Mouse (Mus musculus) liver, embryonic 14.5 days (tissue): ENCODE measurements around the gene Shkbp1. TPM values are rescaled to one million over a fixed set of nuclear protein-coding genes. Genes with fewer than 3 reads are reported as not detected.
A peak's percentile ranks its signal among the peaks of the same experiment; 100 is the strongest.

Experiments
- ATAC-seq: fragments of 200-750 bp; cut with Nextera tagmentation; 2 replicates; pipeline ENCODE4 v1.8.0; 2017; ENCODE audit warnings: moderate number of reproducible peaks, mild to moderate bottlenecking, moderate library complexity; ENCODE audit not compliant: insufficient read depth
- DNase-seq, 3 experiments: peaks; one replicate each; pipeline ENCODE4 v3.0.0-alpha.2; 2012 to 2013; ENCODE audit warnings: low read depth in 3 of 3, low spot score in 3 of 3
- H3K27ac ChIP-seq: fragments of 300-500 bp; sonication (generic); 2 replicates; pipeline ENCODE4 v1.5.1; 2014; ENCODE audit warnings: moderate library complexity, mild to moderate bottlenecking, control low read depth, inconsistent platforms
- H3K27me3 ChIP-seq: fragments of 300-500 bp; sonication (generic); 2 replicates; pipeline ENCODE4 v1.6.1; 2014; ENCODE audit warnings: mild to moderate bottlenecking, low read length, moderate library complexity; ENCODE audit not compliant: control insufficient read depth, insufficient read depth
- H3K36me3 ChIP-seq: fragments of 300-500 bp; sonication (generic); replicated peaks from 2 replicates; pipeline ENCODE4 v1.6.1; 2014; ENCODE audit warnings: low read depth; ENCODE audit not compliant: control insufficient read depth, insufficient read depth
- H3K4me1 ChIP-seq, 2 experiments: fragments of 200-500 bp in 1 of 2; fragments of 300-500 bp in 1 of 2; sonication (generic) in 1 of 2; replicated peaks; 2 replicates each; pipeline ENCODE4 v1.6.1; 2012 to 2014; ENCODE audit warnings: antibody characterized with exemption in 1 of 2, inconsistent platforms in 1 of 2, low read length in 1 of 2; ENCODE audit not compliant: control insufficient read depth in 2 of 2, insufficient read depth in 2 of 2
- H3K4me2 ChIP-seq: fragments of 300-500 bp; sonication (generic); 2 replicates; pipeline ENCODE4 v1.6.1; 2014; ENCODE audit warnings: low read depth, mild to moderate bottlenecking, control low read depth, moderate library complexity
- H3K4me3 ChIP-seq, 2 experiments: fragments of 200-500 bp in 1 of 2; fragments of 300-500 bp in 1 of 2; sonication (generic) in 1 of 2; 2 replicates each; pipeline ENCODE4 v1.5.1; 2012 to 2014; ENCODE audit warnings: low read depth in 2 of 2, low read length in 2 of 2, mild to moderate bottlenecking in 2 of 2, control low read depth in 1 of 2, inconsistent platforms in 1 of 2, moderate library complexity in 1 of 2; ENCODE audit not compliant: insufficient read depth in 1 of 2
- H3K9ac ChIP-seq: fragments of 300-500 bp; sonication (generic); replicated peaks from 2 replicates; pipeline ENCODE4 v1.6.1; 2014; ENCODE audit warnings: mild to moderate bottlenecking, control low read depth, moderate library complexity
- H3K9me3 ChIP-seq: fragments of 300-500 bp; sonication (generic); 2 replicates; pipeline ENCODE4 v1.6.1; 2016; ENCODE audit warnings: low read length, mixed read lengths; ENCODE audit not compliant: control insufficient read depth
- CTCF ChIP-seq: IDR thresholded peaks from 2 replicates; pipeline ENCODE4 v1.5.1; 2016; ENCODE audit warnings: antibody characterized with exemption, low read depth, control low read depth
- EP300 ChIP-seq: IDR thresholded peaks from 2 replicates; pipeline ENCODE4 v1.6.1; 2016; ENCODE audit warnings: antibody characterized with exemption, low read depth
- WGBS: fragments of 180-500 bp; shearing (Covaris S2); extraction: QIAGEN DNeasy Blood & Tissue Kit; methylation state at CpG from one replicate; pipeline ENCODE4 v1.1.7; 2014; ENCODE audit not compliant: insufficient replicate concordance; 5-methylcytosine and 5-hydroxymethylcytosine counted together
- polyA plus RNA-seq, 2 experiments: library from polyadenylated mRNA; depleted of rRNA in 1 of 2; stranded (reverse) in 1 of 2; unstranded in 1 of 2; fragments of >200 nt; fragmentation: Nextera tagmentation in 1 of 2; extraction: Ambion mirVana in 1 of 2; gene quantifications; 2 replicates each; pipeline versions ENCODE4 v1.2.1 to v1.2.3; 2012 to 2014

Gene Shkbp1
- polyA plus RNA-seq, 2 experiments: 11.8 to 19.1 TPM

DNA sequence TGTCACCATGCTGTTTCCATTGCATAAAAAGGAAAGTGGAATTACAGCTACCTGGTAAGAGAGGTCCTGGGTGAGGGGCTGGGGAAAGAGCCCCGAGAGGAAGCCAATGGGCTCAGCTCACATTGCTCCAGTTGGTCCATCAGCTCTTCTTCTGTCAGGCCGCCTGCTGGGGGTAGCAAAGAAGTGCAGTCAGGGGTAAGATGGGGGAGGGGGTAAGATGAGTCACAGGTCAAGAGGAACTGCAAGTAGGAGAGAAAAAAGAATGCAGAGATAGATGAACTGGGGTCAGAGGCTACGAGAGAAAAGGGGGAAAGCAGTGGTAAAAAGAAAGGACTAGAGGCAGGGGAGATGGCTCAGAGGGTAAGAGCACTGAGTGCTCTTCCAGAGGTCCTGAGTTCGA, 13.2 kb downstream of the Shkbp1 start:
- Histone ChIP-seq H3K9me3 (no peaks in the 10 kb centered on the region), H3K9ac (no peak overlapping the region), H3K27ac (no peak overlapping the region), H3K4me3 (no peak overlapping the region), H3K4me2 (no peak overlapping the region), H3K36me3 (no peaks in the 10 kb centered on the region), H3K27me3 (peaks cover 21% of the 10 kb centered on the region), H3K4me1 (no peaks in the 10 kb centered on the region)
- ATAC-seq (no peak), DNase-seq (no peak)
- TF ChIP-seq EP300 (no peak), CTCF (peak; percentile 52)
- WGBS: 34% methylated on average over 4 of the region's 4 CpGs

DNA sequence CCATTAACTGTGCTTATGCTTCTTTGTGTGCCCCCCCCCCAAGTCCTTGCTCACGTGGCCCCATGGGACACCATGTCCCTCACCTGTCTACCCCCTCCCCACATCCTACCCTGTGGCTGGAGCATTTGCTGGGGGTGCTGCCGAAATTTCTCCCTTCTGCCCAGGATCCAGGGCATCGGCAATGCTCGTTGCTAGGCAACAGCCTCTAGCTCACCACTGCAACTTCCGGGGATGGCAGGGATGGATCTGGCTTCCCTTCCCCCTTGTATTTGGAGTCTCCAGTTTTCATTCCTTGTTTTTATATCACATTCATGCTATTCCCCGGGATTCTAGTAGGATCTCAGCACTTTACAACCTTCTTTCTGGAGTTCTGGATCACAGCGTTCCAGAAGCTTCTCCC, 16.3 kb downstream of the Shkbp1 start:
- H3K4me2 ChIP-seq: no peak overlapping the region
- H3K36me3 ChIP-seq: no peaks in the 10 kb centered on the region
- no peak for ATAC-seq
- no peak overlapping the region for H3K27ac ChIP-seq
- 27% methylated on average over 7 of the region's 7 CpGs for WGBS
- H3K27me3 ChIP-seq: peaks cover 52% of the 10 kb centered on the region
- DNase-seq: no peak
- no peaks in the 10 kb centered on the region for H3K4me1 ChIP-seq
- H3K9ac ChIP-seq: no peak overlapping the region
- no peaks in the 10 kb centered on the region for H3K9me3 ChIP-seq
- no peak overlapping the region for H3K4me3 ChIP-seq
- TF ChIP-seq EP300 (no peak), CTCF (no peak)

DNA sequence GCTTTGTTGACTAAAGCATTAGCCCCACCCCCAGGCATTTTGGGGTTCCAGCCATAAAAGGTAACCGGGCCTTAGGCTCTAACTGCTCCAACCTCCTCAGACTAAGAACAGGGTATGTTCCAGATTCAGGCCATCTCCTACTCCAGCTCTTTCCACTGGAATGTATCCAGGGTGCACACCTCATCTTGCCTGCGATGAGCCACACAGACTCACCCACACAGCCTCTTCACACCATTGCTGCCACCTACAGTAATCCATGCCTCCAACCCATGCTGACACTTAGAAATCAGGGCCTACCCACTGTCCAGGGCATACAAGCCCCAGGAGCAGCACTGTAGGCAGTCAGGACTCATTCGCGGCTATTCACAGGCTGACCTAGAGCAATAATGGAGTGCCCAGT, 16.7 kb downstream of the Shkbp1 start:
- H3K4me3 ChIP-seq: no peak overlapping the region
- H3K27me3 ChIP-seq: peaks cover 56% of the 10 kb centered on the region
- no peaks in the 10 kb centered on the region for H3K4me1 ChIP-seq
- 59% methylated on average over 4 of the region's 4 CpGs for WGBS
- no peak overlapping the region for H3K9ac ChIP-seq
- ATAC-seq (no peak), DNase-seq (no peak)
- no peaks in the 10 kb centered on the region for H3K9me3 ChIP-seq
- H3K36me3 ChIP-seq: no peaks in the 10 kb centered on the region
- no peak overlapping the region for H3K27ac ChIP-seq
- H3K4me2 ChIP-seq: no peak overlapping the region
- TF ChIP-seq EP300: no peak
- TF ChIP-seq CTCF: no peak

DNA sequence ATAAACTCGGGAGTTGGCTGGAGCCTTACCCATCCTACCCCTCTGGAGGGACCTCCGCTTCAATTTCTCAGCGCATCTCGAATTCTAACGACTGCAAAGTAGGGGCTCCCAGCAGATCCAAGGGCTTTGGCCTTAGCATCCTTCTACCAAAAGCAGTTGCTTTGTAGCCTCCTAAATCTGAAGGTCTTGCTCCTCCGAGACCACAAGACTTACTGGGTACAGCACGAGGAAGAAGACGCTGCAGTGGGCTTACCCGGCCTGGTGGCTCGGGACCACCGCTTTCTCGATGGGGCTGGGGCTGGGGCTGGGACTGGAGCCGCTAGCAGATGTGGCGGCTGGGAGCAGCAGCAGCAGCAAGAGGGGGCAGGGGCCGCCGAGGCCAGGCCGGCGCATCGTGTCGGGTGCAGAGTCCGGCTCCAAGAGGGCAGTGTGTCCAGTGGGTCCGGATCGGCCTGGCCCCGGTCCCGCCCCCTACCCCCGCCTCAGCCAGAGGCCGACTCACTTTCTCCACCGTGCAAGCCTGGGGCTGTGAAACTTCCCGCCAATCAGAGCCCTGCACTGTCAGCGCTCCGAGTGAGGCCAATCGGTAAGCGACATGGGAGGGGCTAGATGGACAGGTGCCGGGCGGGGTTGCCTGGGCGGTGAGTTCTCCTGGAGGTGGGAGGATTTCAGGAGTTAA, 18.5 kb downstream of the Shkbp1 start, which contains the start of gene Ltbp4:
Ltbp4 (minus strand) TSS at position 518 of the 679 bp plus-strand sequence.
- Histone ChIP-seq H3K4me1 (no peaks in the 10 kb centered on the region), H3K36me3 (no peaks in the 10 kb centered on the region), H3K4me2 (peak within 1 kb of the TSS; percentile 45), H3K27me3 (peaks cover 74% of the 10 kb centered on the region), H3K9ac (no peak within 1 kb of the TSS), H3K27ac (no peak within 1 kb of the TSS), H3K9me3 (no peaks in the 10 kb centered on the region), H3K4me3 (no peak within 1 kb of the TSS)
- ATAC-seq (peak; percentile 72), DNase-seq (peak in 1 of 3 experiments; percentile 27)
- 1% methylated on average over 36 of the region's 36 CpGs for WGBS
- TF ChIP-seq EP300 (no peak), CTCF (no peak)

DNA sequence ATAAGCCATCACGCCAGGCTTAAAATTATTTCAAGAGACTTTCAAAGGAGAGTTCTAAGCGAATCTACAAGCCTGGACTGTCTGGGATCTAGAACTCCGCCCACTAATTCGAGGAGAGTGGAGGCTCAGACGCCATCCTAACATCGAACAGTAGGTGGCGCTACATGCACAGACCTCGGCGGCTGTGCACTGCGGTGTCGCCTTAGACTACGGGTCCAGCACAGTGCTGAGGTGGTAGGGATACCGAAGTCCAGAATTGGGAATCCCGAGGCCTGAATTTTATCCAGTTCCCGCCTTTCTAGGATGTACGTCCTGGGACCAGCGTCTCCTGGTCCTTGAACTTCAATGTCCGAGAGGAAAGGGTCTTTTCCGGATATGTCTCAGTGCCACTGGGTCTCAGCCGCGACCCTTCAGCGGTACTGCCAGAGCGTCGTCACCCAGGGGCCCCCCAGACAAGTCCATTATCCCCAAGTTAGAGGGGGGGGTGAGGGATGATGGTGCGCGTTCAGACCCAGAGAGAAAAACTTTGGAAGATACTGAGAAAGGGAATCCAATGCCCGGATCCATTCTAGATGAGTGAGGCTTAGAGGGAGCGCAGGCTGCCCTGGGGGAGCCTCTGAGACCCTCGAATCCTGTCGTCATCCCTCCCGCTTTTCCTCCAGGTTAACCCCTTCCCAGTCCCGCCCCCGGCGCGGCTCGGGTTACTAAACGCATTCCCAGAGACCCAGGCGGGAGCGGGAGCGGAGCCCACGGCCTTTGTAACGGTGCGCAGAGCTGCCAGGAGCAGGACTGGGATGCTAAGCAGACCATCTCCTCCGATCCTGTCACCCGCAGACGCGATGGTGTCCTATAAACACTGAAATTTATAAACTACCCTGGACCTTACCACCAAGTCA, 19.6 kb downstream of the Shkbp1 start:
- Histone ChIP-seq H3K27ac (no peak overlapping the region), H3K9me3 (no peaks in the 10 kb centered on the region), H3K36me3 (no peaks in the 10 kb centered on the region), H3K9ac (no peak overlapping the region), H3K4me2 (peak overlapping the region; percentile 45), H3K27me3 (peaks cover 86% of the 10 kb centered on the region), H3K4me1 (no peaks in the 10 kb centered on the region; a peak in 1 of 4 replicates), H3K4me3 (peak overlapping the region in 1 of 2 experiments; percentile 10; a peak in 2 of 4 replicates)
- no peak for TF ChIP-seq EP300
- peak; percentile 98 for TF ChIP-seq CTCF
- peak; percentile 51; the same call in 1 of the 2 replicates for ATAC-seq
- WGBS: 2% methylated on average over 47 of the region's 47 CpGs
- DNase-seq: peak; percentile 59 to 64 (median 63)
